Mouse (Mus musculus) c-Kit-positive CD71-positive TER-119-positive erythroid progenitor cells, embryonic 14.5 days (primary cell): ENCODE data around the gene Anks1b.
"Not testable (repeated sequence)": the region's sequence is repeated elsewhere in the genome, so short reads cannot be mapped to it uniquely, and the experiment has no call there.

Experiments used
- DNase-seq: peaks from one replicate; pipeline ENCODE4 v3.0.0-alpha.2; 2013; ENCODE audit warnings: low spot score

Anks1b gene

GRCm38 (mm10) chr10:90577099-90577461 is 703.8 kb downstream of the Anks1b start:
- no peak for DNase-seq

GRCm38 (mm10) chr10:90577777-90578176 is 704.5 kb downstream of the Anks1b start:
- no peak for DNase-seq

GRCm38 (mm10) chr10:90579970-90580369 is 706.7 kb downstream of the Anks1b start:
- no peak for DNase-seq

- no peak for DNase-seq
Observed at GRCm38 (mm10) chr10:90584052-90584451, 710.7 kb downstream of the Anks1b start.

GRCm38 (mm10) chr10:90596142-90596541 is 722.8 kb downstream of the Anks1b start:
- no peak for DNase-seq

GRCm38 (mm10) chr10:90596576-90596975 is 723.3 kb downstream of the Anks1b start:
- DNase-seq, result no peak

- DNase-seq, result no peak
Observed at GRCm38 (mm10) chr10:90599149-90599548, 725.8 kb downstream of the Anks1b start.

- DNase-seq, result no peak
Observed at GRCm38 (mm10) chr10:90599726-90600531, 726.6 kb downstream of the Anks1b start.

GRCm38 (mm10) chr10:90607586-90607985 is 734.3 kb downstream of the Anks1b start:
- no peak for DNase-seq

- DNase-seq, result no peak
Observed at GRCm38 (mm10) chr10:90609437-90609836, 736.1 kb downstream of the Anks1b start.

GRCm38 (mm10) chr10:90613051-90613450 is 739.7 kb downstream of the Anks1b start:
- DNase-seq, result no peak

GRCm38 (mm10) chr10:90615196-90615595 is 741.9 kb downstream of the Anks1b start:
- no peak for DNase-seq

GRCm38 (mm10) chr10:90616622-90617021 is 743.3 kb downstream of the Anks1b start:
- no peak for DNase-seq

GRCm38 (mm10) chr10:90617664-90618296 is 744.5 kb downstream of the Anks1b start:
- DNase-seq, result no peak

- DNase-seq, result no peak
Observed at GRCm38 (mm10) chr10:90627532-90627931, 754.2 kb downstream of the Anks1b start.

GRCm38 (mm10) chr10:90630099-90630698 is 756.9 kb downstream of the Anks1b start:
- DNase-seq, result no peak

GRCm38 (mm10) chr10:90630794-90631193 is 757.5 kb downstream of the Anks1b start:
- DNase-seq, result not testable (repeated sequence)

- DNase-seq, result no peak
Observed at GRCm38 (mm10) chr10:90637352-90637751, 764.0 kb downstream of the Anks1b start.

- DNase-seq, result no peak
Observed at GRCm38 (mm10) chr10:90649681-90650080, 776.4 kb downstream of the Anks1b start.

- no peak for DNase-seq
Observed at GRCm38 (mm10) chr10:90657416-90658120, 784.3 kb downstream of the Anks1b start.

GRCm38 (mm10) chr10:90666746-90667145 is 793.4 kb downstream of the Anks1b start:
- DNase-seq, result no peak

- no peak for DNase-seq
Observed at GRCm38 (mm10) chr10:90670291-90670690, 797.0 kb downstream of the Anks1b start.

- no peak for DNase-seq
Observed at GRCm38 (mm10) chr10:90672135-90672534, 798.8 kb downstream of the Anks1b start.
